Mouse (Mus musculus) thymus, adult 2 months (tissue): ENCODE data around the gene Tgfbr2.

Source experiments
- CTCF ChIP-seq: fragments of 200-500 bp; IDR thresholded peaks from 2 replicates; pipeline ENCODE4 v1.5.1; 2012; ENCODE audit warnings: mild to moderate bottlenecking, control low read depth, low read length, moderate library complexity, borderline replicate concordance; ENCODE audit not compliant: control insufficient read depth, poor library complexity, insufficient read depth; ENCODE audit errors: extremely low read depth
- POLR2A ChIP-seq: fragments of 200-500 bp; IDR thresholded peaks from 2 replicates; pipeline ENCODE4 v1.6.1; 2012; ENCODE audit warnings: mild to moderate bottlenecking, low read length, control low read depth, moderate library complexity; ENCODE audit not compliant: control insufficient read depth, poor library complexity, insufficient read depth; ENCODE audit errors: extremely low read depth

DNA sequence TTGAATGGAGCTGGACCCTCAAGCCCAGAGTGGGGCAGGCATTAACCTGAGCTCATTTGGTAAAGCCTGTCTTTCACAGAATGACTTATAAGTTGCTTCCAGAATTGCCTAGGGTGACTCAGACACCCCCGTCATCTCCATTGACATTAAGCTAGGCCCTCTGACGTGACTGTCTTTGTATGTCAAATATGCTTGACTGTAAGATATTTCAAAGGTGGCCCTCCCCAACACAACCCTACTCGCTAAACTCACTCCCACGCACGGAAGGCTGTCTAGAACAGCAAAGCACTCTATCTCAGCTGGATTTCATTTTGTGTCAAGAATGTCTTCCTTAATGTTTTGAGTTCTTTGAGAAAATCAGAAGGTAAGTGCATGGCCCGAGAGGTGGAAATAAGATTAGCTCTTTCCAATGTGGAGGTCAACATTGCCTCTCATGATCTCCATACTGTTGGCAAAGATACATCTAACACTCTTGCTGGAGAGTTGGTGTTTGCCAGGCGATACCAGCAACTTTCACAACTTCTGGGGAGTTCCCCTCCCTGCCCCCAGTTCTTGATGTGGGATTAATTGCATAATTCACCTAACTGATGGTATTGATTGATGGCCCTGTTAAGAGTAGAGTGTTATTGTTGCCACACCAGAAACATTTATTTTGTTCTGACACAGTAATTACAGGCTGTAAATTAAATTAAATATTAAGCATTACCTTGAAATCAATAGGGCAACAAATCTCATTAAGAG, 83.9 kb downstream of the Tgfbr2 start:
- TF ChIP-seq CTCF (no peak), POLR2A (no peak)
